Mouse (Mus musculus): ENCODE data around the gene Mup7. TPM values are rescaled to one million over a fixed set of nuclear protein-coding genes. Genes with fewer than 3 reads are reported as not detected.
"Not testable (repeated sequence)": the region's sequence is repeated elsewhere in the genome, so short reads cannot be mapped to it uniquely, and the experiment has no call there.

The Mup7 gene
- polyA plus RNA-seq (2015; fragmentation: Nextera tagmentation; extraction: Ambion mirVana), result 0.47 TPM in 1 of 2 replicates, not detected in the other

DNA sequence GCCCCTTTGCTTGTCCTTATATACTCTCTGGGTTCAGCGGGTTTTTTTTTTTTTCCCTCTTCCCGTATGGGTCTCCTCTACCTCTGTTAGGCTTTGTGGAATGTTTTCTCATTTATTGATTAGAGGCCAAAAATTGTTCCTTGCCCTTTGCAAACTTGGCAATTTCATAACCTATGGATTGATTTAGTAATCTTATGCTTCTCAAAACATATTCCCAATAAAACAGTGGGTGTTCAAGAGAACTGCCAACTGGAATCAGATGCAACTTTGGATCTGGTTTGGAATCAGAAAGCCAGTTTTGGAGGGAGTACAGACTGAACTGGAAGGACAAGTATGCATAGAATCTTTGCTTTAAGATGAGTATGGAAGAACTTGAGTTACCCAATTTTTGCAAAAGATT, at the start of gene Mup7:
Mup7 (minus strand) TSS at position 101 of the 400 bp plus-strand sequence.
- H3K36me3 ChIP-seq; H3K4me1 ChIP-seq; H3K27me3 ChIP-seq; H3K9me3 ChIP-seq (replicated peaks); H3K27ac ChIP-seq (replicated peaks); ATAC-seq (ENCODE audit: insufficient number of reproducible peaks, low FRiP score, low TSS enrichment, low read depth); H3K4me2 ChIP-seq (replicated peaks); H3K4me3 ChIP-seq (replicated peaks); H3K9ac ChIP-seq: not testable (repeated sequence)
- WGBS, result 73% methylated on average over 2 of the region's 2 CpGs

DNA sequence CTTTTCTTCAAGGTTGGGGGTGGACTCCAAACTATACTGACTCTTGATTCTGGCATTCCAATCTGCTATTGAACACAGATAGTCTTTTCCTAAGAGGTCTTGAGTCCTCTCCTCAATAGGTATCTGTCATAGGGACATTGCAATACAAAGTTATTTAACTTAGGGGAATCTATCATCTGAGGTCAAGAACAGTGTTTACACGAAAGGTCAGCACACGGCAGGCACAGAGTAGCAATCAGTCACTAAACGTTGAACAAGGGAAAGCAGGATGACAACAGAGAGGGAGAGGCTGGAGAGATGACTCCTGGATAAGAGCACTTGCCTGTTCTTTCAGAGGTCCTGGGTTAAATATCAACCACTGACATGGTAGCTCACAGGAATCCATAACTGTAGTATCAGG, 9.6 kb upstream of the Mup7 start:
- H3K27ac ChIP-seq (replicated peaks); H3K4me2 ChIP-seq (replicated peaks); ATAC-seq (ENCODE audit: insufficient number of reproducible peaks, low FRiP score, low TSS enrichment, low read depth); H3K9ac ChIP-seq; H3K27me3 ChIP-seq; H3K4me1 ChIP-seq; H3K4me3 ChIP-seq (replicated peaks); H3K9me3 ChIP-seq (replicated peaks); H3K36me3 ChIP-seq: not testable (repeated sequence)
- WGBS, result 77% methylated on average over 3 of the region's 3 CpGs

DNA sequence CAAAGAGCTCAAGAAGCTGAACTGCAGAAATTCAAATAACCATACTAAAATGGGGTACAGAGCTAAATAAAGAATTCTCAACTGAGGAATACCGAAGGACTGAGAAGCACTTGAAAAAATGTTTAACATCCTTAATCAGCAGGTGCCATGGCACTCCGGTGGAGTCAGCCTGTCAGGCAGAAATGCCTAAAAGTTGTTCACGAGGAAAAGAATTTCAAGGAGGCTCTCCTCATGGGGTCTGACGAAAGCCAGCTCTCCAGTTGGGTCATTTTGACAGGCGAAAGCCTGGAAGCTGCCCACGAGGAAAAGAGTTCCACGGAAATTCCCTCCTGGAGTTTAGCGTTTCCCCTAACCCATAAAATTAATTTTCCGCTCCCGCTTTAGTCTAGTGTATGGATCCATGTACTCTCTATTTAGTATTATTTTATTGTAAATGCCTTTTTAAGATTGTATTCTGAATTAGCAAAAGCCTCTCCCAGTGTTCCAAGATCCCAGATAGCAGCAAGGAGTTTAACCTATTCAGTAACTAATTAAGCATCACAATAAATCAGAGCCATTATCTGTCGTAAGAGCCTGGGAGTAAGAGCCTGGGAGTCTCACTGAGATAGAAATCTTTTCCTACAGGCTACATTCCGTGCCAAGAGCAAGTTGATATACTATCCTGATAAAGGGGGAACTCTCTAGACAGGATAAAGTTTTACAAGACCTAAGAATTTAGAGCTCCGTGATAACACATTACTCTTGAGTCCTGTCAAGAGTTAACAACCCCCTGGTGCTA, 40.8 kb downstream of the Mup7 start:
- not testable (repeated sequence) for H3K4me1 ChIP-seq; H3K4me3 ChIP-seq (replicated peaks); H3K27ac ChIP-seq (replicated peaks); H3K9ac ChIP-seq; ATAC-seq (ENCODE audit: insufficient number of reproducible peaks, low FRiP score, low TSS enrichment, low read depth); H3K9me3 ChIP-seq (replicated peaks); H3K27me3 ChIP-seq; H3K4me2 ChIP-seq (replicated peaks); H3K36me3 ChIP-seq
- WGBS, result 70% methylated on average over 13 of the region's 13 CpGs

DNA sequence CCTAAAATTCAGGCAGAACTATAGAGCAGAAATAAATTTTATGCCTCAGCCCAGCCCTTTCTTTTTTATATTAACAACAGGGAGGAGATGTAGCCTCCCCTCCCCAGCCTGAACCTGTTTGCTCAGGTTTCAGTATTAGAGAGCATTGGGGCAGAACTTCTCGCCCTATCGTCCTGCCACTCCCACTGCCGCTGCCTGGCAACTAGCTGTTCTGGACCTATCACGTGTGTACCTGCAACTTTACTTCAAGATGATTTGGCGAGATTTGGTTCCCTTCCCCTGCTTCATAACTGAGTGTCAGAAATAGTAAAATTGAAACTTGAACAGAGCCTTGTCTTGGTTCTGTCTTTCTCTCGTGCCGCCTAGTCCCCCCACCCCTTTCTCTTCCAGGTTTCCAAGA, 50.1 kb downstream of the Mup7 start:
- not testable (repeated sequence) for ATAC-seq (ENCODE audit: insufficient number of reproducible peaks, low FRiP score, low TSS enrichment, low read depth); H3K9ac ChIP-seq; H3K4me2 ChIP-seq (replicated peaks); H3K9me3 ChIP-seq (replicated peaks); H3K4me3 ChIP-seq (replicated peaks); H3K27ac ChIP-seq (replicated peaks); H3K4me1 ChIP-seq; H3K27me3 ChIP-seq; H3K36me3 ChIP-seq
- 83% methylated on average over 7 of the region's 7 CpGs for WGBS

Other genes with a start within 250 kb of the Mup7 start
- gene Slc46a2, start 155.4 kb downstream of the Mup7 start, polyA plus RNA-seq (2015; fragmentation: Nextera tagmentation; extraction: Ambion mirVana), result 4.6 and 5.3 TPM in 2 replicates
- not detected in 2 replicates for gene Mup4, start 109.8 kb downstream of the Mup7 start, polyA plus RNA-seq (2015; fragmentation: Nextera tagmentation; extraction: Ambion mirVana)
- gene Mup6, start 106.2 kb downstream of the Mup7 start, polyA plus RNA-seq (2015; fragmentation: Nextera tagmentation; extraction: Ambion mirVana), result not detected in 2 replicates
- gene Mup2, start 83.8 kb upstream of the Mup7 start, polyA plus RNA-seq (2015; fragmentation: Nextera tagmentation; extraction: Ambion mirVana), result not detected in 2 replicates
- not detected in 2 replicates for gene Mup8, start 152.1 kb upstream of the Mup7 start, polyA plus RNA-seq (2015; fragmentation: Nextera tagmentation; extraction: Ambion mirVana)